Mouse (Mus musculus): Measurements from ENCODE around the gene Btbd11. TPM values are rescaled to one million over a fixed set of nuclear protein-coding genes. Genes with fewer than 3 reads are reported as not detected.

Btbd11 gene
- total RNA-seq, 2 experiments from 2014 or later, result 5.3 to 6.0 TPM

- DNase-seq (ENCODE audit: low spot score in 2 of 2), result no peak
These were observed 131.4 kb downstream of the Btbd11 start for GRCm38 (mm10) chr10:85518111-85518409.

- DNase-seq (ENCODE audit: low spot score in 2 of 2), result no peak
These were observed 135.7 kb downstream of the Btbd11 start for GRCm38 (mm10) chr10:85522220-85522760.

DNA sequence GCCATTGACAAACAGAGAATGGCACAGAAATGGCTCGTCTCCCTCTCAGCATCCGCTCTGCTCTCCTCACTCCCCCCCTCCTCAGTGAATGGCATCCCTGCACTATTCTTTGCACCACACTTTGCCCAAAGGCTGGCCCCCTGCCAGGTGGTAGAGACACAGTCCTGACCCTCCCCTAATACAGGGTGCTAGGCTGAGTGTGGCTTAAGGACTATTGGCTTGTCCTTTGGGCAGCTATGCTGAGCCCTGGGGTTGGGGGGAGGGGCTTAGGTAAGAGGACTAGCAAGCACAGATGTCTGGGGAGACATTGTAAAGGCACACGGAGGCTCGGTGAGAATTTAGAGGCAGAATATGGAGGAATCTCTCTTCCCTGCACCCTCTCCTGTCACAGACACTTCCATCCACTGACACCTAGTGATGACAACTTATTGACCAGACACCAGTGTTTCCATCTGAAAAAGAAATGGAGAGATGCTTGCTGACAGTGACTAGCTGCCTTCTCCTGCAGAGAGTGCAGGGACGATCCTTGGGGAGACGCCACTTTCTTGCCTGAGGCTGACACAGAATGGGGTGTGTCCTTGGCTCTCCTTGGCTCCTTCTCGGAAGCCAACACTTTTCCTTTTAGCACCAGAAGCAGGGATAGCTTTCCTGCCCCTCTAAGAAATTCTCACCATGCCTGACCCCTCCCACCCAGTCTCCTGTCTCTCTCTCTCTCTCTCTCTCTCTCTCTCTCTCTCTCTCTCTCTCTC lies 138.8 kb downstream of the Btbd11 start:
- DNase-seq (ENCODE audit: low spot score in 2 of 2), result no peak

GRCm38 (mm10) chr10:85526657-85527056 lies 140.0 kb downstream of the Btbd11 start:
- DNase-seq (ENCODE audit: low spot score in 2 of 2), result no peak

DNA sequence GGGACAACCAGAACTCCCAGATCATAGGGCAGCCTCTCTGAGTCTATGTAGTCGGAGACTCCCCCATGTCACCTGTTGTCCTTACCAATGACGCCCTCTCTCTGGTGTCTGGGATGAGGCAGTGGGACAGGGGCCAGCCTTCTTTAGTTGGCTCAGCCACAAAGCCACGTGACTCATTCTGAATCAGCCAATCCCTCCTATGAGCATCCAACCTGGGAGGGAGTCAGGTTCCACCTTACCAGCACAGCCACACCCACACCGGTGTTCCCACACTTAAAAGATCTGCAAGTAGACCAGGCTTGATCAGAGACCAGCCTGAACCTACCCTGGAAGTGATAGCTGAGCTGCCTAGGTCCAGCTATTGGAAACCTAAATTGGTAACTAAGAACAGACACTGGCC lies 141.1 kb downstream of the Btbd11 start:
- no peak for DNase-seq (ENCODE audit: low spot score in 2 of 2)

DNA sequence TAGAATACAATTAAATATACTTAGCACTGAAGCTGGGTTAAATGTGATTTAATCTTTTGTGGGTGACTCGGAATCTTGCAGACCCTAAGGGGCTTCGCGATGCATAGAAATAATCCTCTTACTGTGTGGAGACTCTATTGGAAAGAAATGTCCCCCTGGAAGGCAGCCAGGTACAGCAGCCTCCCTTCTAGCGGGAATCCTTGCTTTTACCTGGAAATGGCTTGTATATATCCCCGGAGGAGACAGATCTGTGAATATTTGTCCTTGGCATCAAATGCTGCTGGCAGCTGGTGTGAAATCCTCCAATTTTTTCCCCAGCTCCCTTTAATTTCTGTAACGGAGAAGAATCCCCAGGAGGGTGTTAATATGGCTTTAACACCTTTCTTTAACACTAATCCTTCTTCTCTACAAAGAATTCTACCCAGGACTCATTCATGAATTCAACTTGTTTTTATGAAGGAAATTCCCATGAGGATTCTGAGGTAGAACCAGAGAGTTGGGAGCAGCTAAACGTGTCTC lies 146.6 kb downstream of the Btbd11 start:
- DNase-seq (ENCODE audit: low spot score in 2 of 2), result no peak

GRCm38 (mm10) chr10:85538051-85538753 lies 151.6 kb downstream of the Btbd11 start:
- no peak for DNase-seq (ENCODE audit: low spot score in 2 of 2)

GRCm38 (mm10) chr10:85539510-85540120 lies 153.0 kb downstream of the Btbd11 start:
- no peak for DNase-seq (ENCODE audit: low spot score in 2 of 2)

GRCm38 (mm10) chr10:85540311-85541093 lies 153.9 kb downstream of the Btbd11 start:
- no peak for DNase-seq (ENCODE audit: low spot score in 2 of 2)

- no peak for DNase-seq (ENCODE audit: low spot score in 2 of 2)
These were observed 154.9 kb downstream of the Btbd11 start for GRCm38 (mm10) chr10:85541481-85541880.

DNA sequence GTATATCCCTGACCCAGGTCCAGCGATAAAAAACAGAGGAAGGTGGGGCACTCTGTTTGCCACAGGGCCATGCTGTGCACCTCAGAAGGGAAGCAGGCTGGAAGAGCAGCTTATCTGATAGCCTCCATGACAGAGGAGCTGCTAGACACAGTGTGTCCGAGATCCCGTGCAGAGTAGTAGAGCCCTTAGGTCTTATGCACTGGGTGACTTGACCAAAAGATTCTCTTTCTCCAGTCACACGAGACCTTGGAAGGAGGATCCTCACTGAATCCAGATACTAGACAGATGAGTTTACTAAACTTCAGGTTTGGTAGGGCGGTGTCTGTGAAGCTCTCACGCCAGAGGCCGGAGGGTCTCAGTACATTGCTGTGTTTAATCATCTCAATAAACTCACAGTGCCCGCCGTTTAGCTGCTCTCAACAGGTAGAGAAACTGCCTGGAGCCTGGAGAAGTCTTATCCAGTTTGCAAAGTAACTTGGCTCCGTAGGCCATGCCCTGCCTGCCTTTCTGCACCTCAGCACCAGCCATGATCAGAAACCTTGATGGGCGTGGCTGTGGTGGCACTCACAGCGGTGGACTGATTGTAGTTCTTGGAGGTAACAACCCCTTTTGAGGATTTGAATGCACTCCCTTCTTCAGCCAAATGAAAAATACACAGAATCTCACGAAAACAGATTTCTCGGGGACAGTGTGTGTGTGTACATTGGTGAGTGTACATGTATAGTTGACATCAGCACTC lies 155.4 kb downstream of the Btbd11 start:
- no peak for DNase-seq (ENCODE audit: low spot score in 2 of 2)

GRCm38 (mm10) chr10:85543281-85543680 lies 156.7 kb downstream of the Btbd11 start:
- DNase-seq (ENCODE audit: low spot score in 2 of 2), result no peak

DNA sequence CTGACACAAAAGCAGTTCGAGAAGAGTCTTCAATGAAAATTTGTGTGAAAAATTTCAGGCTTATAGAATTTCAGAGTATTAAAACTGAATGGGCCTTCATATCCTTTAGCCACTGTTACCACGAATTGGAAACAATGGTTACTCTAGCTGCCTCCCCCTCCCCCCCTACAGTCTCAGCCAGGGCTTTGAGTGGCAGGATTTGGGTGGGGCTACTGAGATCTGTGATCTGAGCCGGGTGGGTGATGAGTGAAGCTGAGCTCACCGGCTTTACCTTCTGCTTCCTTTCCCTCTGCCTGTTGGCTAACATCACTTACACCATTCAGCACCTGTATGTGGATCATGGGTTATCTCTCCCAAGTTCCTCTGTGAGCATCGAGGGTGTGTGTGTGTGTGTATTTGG lies 158.4 kb downstream of the Btbd11 start:
- no peak for DNase-seq (ENCODE audit: low spot score in 2 of 2)

DNA sequence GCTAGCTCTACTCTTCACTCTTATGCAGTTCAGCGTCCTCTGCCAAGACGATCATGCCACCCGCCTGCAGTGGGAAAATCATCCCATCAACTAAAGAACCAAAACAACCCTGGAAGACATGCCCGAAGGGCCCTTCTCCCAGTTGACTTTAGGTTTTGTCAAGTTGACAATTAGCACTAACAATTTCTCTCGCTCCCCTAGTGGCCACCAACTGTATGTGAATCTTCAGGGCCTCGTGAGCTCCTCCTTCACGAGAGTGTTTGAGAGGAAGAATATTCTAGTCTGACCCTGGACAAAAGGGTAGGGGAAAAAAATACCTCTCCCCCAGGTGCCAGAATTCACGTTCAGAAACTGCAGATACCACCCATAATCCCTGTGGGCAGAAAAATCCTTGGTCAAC lies 168.6 kb downstream of the Btbd11 start:
- no peak for DNase-seq (ENCODE audit: low spot score in 2 of 2)

DNA sequence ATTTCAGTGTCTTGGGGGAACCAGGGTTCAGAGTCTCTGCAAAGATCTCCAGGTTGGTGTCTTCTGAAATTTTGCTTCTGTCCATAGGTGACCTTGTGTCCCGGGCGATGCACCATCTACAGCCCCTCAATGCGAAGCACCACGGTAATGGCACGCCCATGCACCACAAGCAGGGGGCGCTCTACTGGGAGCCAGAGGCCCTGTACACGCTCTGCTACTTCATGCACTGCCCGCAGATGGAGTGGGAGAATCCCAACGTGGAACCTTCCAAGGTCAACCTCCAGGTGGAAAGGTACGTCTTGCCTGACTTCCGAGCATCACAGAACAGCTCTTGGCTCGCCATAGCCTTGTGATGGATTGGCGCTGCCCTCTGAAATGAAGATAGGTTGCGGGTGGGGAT lies 174.8 kb downstream of the Btbd11 start:
- no peak for DNase-seq (ENCODE audit: low spot score in 2 of 2)

DNA sequence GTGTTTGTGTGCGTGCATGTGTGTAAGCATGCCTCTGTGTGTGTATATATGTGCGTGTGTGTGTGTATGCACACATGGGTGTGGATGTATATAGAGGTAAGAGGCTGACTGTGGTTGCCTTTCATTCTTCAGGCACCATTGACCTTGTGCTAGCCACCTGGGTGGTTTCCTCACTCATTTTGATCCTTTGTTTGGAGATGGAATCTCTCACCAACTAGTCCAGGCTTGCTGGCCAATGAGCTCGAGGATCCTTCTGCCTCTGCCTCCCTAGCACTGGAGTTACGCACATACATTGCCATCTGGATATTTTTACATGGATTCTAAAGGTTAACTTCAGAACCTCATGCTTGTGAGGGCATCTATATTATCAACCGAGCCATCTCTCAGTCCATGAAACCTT lies 184.8 kb downstream of the Btbd11 start:
- no peak for DNase-seq (ENCODE audit: low spot score in 2 of 2)

DNA sequence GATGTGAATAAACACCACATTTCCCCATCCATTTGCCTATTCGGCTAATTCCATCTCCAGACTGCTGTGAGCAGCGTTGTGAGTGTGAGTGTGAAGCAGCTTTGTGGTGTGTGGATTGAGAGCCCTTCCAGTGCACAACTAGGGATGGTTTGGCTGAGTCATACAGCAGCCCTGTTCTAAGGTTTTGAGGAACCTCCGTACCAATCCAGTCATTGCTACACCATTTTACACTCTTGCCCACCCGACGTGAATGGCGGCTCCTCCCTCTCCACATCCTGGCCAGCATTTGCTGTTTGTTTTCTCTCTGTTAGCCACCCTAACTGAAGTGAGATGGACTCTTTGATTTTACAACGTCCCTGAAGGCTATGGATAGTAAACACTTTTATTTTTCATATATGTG lies 186.0 kb downstream of the Btbd11 start:
- DNase-seq (ENCODE audit: low spot score in 2 of 2), result no peak

GRCm38 (mm10) chr10:85577891-85578420 lies 191.3 kb downstream of the Btbd11 start:
- DNase-seq (ENCODE audit: low spot score in 2 of 2), result no peak

DNA sequence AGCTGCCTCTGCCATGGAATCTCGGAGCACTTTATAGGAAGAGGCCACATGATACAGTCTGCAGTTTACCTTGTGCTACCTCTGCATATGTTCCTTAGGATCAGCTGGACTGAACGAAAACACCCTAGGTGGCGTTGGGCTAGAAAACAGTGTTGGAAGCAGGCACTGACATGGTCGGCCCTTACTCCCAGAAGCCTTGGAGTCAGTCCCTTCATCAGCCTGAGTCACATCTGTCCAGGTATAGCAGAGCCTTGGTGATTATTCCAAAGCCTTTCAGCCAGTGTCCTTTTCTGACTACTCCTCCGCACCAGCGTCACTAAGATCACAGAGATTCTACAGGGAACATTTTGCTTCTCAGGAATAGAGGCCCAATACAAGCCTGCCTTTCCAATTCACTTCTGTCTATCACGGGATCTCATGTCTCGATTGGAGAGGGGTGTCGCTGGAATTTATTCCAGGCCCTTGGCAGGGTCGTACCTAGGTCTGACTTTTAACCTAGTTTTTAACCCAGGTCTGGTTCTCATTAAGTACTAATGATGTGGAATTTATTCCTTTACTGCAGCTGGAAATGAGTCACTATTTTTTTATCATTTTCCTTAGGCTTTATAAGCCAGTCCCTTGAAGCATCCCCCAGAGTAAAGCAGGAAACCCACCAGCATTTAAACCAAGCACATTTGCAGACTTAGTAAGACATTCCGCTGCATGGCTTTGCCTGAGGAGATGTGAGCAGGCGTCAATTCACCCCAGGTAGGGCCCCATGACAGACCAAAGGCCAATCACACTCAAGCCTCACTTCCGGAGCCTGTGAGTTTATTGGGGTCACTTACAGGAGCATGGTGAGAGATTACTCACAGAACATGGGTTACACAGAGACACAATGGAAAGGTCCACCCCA lies 192.2 kb downstream of the Btbd11 start:
- DNase-seq (ENCODE audit: low spot score in 2 of 2), result no peak

Data from adrenal gland, adult 18-20 months (tissue).